Mouse (Mus musculus) cortical plate, adult 2 months (tissue): ENCODE results near the gene Havcr1. TPM values are rescaled to one million over a fixed set of nuclear protein-coding genes. Genes with fewer than 3 reads are reported as not detected.
"Not testable (repeated sequence)": the region's sequence is repeated elsewhere in the genome, so short reads cannot be mapped to it uniquely, and the experiment has no call there.

ENCODE experiments used
- H3K27ac ChIP-seq: fragments of 200-500 bp; 2 replicates; pipeline ENCODE4 v1.5.1; 2012; ENCODE audit warnings: low read length, control low read depth, inconsistent platforms; ENCODE audit not compliant: insufficient read depth
- H3K4me1 ChIP-seq: fragments of 200-500 bp; 2 replicates; pipeline ENCODE4 v1.6.1; 2011; ENCODE audit warnings: low read length; ENCODE audit not compliant: control insufficient read depth, insufficient read depth
- H3K4me3 ChIP-seq: fragments of 200-500 bp; 2 replicates; pipeline ENCODE4 v1.5.1; 2011; ENCODE audit warnings: mild to moderate bottlenecking, low read length, control low read depth; ENCODE audit not compliant: insufficient read depth
- CTCF ChIP-seq: fragments of 200-500 bp; IDR thresholded peaks from 2 replicates; pipeline ENCODE4 v1.5.1; 2011; ENCODE audit warnings: mild to moderate bottlenecking, control low read depth, low read length; ENCODE audit not compliant: insufficient read depth; ENCODE audit errors: extremely low read depth
- POLR2A ChIP-seq: fragments of 200-500 bp; IDR thresholded peaks from 2 replicates; pipeline ENCODE4 v1.6.1; 2011; ENCODE audit warnings: mild to moderate bottlenecking, low read length, control low read depth; ENCODE audit not compliant: insufficient read depth; ENCODE audit errors: extremely low read depth
- polyA plus RNA-seq: library from polyadenylated mRNA; depleted of rRNA; stranded (reverse); fragments of >200 nt; gene quantifications from 2 replicates; pipeline ENCODE4 v1.2.3, GENCODE M21; 2012

The Havcr1 gene
- polyA plus RNA-seq, 1 experiment: not detected

GRCm38 (mm10) chr11:46739501-46739900 lies 4.6 kb downstream of the Havcr1 start:
- no peak for TF ChIP-seq CTCF
- H3K4me3 ChIP-seq: no peak overlapping the region
- H3K4me1 ChIP-seq: no peaks in the 10 kb centered on the region
- H3K27ac ChIP-seq: no peak overlapping the region

GRCm38 (mm10) chr11:46740886-46741285 lies 6.0 kb downstream of the Havcr1 start:
- Histone ChIP-seq H3K27ac (no peak overlapping the region), H3K4me3 (no peak overlapping the region), H3K4me1 (no peaks in the 10 kb centered on the region)
- TF ChIP-seq POLR2A (no peak), CTCF (no peak)

GRCm38 (mm10) chr11:46741716-46742115 lies 6.8 kb downstream of the Havcr1 start:
- no peaks in the 10 kb centered on the region for H3K4me1 ChIP-seq
- TF ChIP-seq POLR2A (no peak), CTCF (no peak)
- H3K27ac ChIP-seq: no peak overlapping the region
- H3K4me3 ChIP-seq: no peak overlapping the region

- Histone ChIP-seq H3K4me1 (no peaks in the 10 kb centered on the region), H3K27ac (no peak overlapping the region), H3K4me3 (no peak overlapping the region)
- TF ChIP-seq POLR2A: no peak
- TF ChIP-seq CTCF: no peak
Measured at GRCm38 (mm10) chr11:46747996-46748395, 13.1 kb downstream of the Havcr1 start.

GRCm38 (mm10) chr11:46753662-46754061 lies 18.8 kb downstream of the Havcr1 start:
- H3K27ac ChIP-seq: no peak overlapping the region
- TF ChIP-seq CTCF: no peak
- TF ChIP-seq POLR2A: no peak
- no peak overlapping the region for H3K4me3 ChIP-seq
- no peaks in the 10 kb centered on the region for H3K4me1 ChIP-seq

- H3K4me3 ChIP-seq: no peak overlapping the region
- H3K4me1 ChIP-seq: no peaks in the 10 kb centered on the region
- no peak overlapping the region for H3K27ac ChIP-seq
- TF ChIP-seq POLR2A: no peak
Measured at GRCm38 (mm10) chr11:46754669-46755068, 19.8 kb downstream of the Havcr1 start.

GRCm38 (mm10) chr11:46755714-46756113 lies 20.8 kb downstream of the Havcr1 start:
- H3K4me1 ChIP-seq, H3K4me3 ChIP-seq, H3K27ac ChIP-seq: not testable (repeated sequence)

- H3K27ac ChIP-seq: no peak overlapping the region
- no peak for TF ChIP-seq CTCF
- no peak for TF ChIP-seq POLR2A
- no peak overlapping the region for H3K4me3 ChIP-seq
Measured at GRCm38 (mm10) chr11:46776879-46777278, 42.0 kb downstream of the Havcr1 start.

GRCm38 (mm10) chr11:46779811-46780210 lies 44.9 kb downstream of the Havcr1 start:
- TF ChIP-seq CTCF: no peak
- no peak overlapping the region for H3K27ac ChIP-seq
- no peak overlapping the region for H3K4me3 ChIP-seq
- no peaks in the 10 kb centered on the region for H3K4me1 ChIP-seq

More at GRCm38 (mm10) chr11:46776879-46777278, 42.0 kb downstream of the Havcr1 start:
- no peaks in the 10 kb centered on the region for H3K4me1 ChIP-seq

- Histone ChIP-seq H3K4me3 (no peak overlapping the region), H3K27ac (no peak overlapping the region), H3K4me1 (no peaks in the 10 kb centered on the region)
- no peak for TF ChIP-seq POLR2A
- TF ChIP-seq CTCF: no peak
Measured at GRCm38 (mm10) chr11:46804440-46804839, 69.6 kb downstream of the Havcr1 start.

- Histone ChIP-seq H3K4me3 (no peak within 1 kb of the TSS), H3K27ac (no peak within 1 kb of the TSS), H3K4me1 (no peaks in the 10 kb centered on the region)
- TF ChIP-seq POLR2A (no peak), CTCF (no peak)
Measured at GRCm38 (mm10) chr11:46810511-46810910, 75.6 kb downstream of the Havcr1 start, which contains the start of gene Timd4. Gene Timd4, plus strand, starts transcription at chr11:46810800.

GRCm38 (mm10) chr11:46817692-46818091 lies 82.8 kb downstream of the Havcr1 start:
- TF ChIP-seq CTCF (no peak), POLR2A (no peak)
- H3K27ac ChIP-seq: no peak overlapping the region
- H3K4me3 ChIP-seq: no peak overlapping the region
- no peaks in the 10 kb centered on the region for H3K4me1 ChIP-seq
